Mouse (Mus musculus) lung, postnatal 4 days (tissue): ENCODE measurements around the gene Pax1.

Experiments used
- DNase-seq, 2 experiments: peaks; one replicate each; pipeline ENCODE4 v3.0.0; 2021

Gene Pax1

DNA sequence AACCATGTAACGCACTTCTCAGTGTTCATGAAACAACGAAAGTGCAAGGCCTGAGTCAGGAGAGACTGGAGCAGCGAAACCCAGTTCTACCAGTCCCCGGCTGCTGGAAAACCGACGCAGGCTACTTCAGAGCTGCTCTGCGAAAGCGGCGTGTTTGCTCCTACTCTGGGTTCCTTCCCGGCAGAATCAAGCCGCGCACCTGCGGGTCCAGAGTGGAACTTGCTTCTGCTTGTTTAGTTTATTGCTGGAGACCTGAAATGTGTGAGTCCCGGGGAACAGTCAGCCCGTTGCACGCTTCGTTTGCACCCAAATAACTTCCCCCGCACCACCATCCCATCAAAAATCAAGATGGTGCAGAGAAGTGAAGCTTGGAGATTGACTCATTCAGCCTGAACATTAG lies at the start of gene Pax1:
Gene Pax1 (plus strand): TSS at position 345 of the 400 bp plus-strand sequence.
- peak in 1 of 2 experiments; percentile 18 for DNase-seq

DNA sequence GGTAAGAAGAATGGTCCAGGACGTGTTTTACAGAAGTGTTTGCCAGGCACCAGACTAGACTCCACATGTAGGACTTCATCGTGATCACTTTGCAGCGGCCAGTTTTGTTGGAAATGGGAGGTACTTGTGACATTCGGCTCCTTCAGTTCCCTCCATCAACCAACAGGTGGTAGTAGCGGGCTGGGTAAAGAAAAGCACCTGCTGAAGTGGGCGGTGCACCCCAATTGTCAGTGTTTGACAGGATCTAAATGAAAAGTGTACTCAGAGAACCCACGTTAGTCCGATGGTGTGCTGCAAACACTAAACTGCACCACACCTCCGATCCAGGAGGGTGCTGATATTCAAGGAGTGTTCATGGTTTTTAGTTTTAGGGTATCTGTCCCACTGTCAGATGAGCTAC lies 40.7 kb upstream of the Pax1 start:
- no peak for DNase-seq

DNA sequence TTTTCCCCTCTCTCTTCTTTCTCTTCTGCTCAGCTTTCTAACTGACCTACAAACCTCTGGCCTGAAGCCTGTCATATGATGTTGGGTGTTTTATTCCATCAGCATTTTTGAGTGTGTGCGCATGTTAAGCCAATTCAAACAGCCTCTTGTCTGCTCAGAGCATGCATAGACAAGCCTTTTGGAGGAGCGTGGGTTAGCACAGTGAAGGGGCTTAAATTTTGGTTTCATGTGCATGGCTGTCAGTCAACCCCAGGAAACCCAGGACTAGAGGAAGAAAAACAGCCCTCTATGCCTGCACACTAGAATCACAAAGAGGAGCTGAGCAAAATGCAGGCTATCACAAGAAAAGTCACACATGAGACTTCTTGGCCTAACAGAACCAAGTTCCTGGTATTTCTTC lies 36.5 kb upstream of the Pax1 start:
- no peak for DNase-seq

DNA sequence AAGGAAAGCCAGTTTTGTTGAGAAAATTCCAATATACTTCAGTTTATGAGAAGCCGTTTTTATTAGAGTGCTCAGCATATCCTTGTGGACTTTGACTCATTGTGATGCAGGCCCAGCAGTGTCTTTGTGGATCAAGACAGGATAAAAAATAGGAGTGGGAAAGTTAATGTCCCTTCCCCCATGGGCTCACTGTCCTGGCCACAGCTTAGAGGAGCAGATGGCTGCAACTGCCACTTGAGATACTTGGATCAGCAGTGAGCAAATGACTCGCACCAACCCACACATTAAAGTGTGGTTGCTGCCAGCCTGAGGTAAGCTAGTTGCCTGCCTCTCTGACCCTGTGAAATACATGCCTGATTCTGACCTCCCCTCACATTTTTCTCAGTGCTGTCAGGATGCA lies 29.0 kb upstream of the Pax1 start:
- DNase-seq, result no peak

DNA sequence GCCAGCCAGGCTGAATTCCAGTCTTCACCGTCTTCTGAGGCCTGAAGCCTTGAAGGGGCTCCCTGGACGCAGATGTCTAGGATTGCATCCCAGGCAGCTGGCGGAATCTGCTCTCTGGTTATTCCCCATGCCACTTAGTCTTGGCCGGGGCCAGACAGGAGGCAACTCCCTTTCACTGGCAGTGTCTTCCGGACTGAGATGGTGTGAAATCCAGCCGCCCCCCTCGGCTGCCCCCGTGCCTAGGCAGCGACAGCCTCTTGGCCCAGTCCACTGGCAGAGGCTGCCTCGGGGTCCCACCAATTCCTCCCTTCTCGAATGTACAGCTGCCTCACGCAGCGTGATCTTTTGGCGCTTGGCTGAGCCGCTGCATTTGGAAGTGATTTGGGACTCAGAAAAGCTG lies 23.0 kb upstream of the Pax1 start:
- no peak for DNase-seq

DNA sequence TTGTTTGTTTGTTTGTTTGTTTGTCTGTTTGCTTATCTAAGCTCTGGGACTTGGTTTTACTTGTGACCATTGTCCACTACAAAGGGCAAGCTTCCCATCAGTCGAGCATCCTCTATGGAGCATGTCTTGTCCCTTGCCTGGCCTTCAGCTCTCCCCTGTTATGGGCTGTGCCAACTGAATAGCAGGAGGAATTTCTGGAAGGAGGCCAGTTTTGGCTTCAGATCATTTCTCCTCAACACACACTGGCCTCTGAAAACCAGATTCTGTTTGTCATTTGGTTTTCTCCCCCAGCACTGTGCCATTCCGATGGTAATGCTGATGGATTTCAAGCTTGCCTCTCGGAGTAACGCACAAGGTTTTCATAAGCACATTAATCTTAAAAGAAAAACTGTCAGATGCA lies 21.9 kb upstream of the Pax1 start:
- DNase-seq, result no peak

DNA sequence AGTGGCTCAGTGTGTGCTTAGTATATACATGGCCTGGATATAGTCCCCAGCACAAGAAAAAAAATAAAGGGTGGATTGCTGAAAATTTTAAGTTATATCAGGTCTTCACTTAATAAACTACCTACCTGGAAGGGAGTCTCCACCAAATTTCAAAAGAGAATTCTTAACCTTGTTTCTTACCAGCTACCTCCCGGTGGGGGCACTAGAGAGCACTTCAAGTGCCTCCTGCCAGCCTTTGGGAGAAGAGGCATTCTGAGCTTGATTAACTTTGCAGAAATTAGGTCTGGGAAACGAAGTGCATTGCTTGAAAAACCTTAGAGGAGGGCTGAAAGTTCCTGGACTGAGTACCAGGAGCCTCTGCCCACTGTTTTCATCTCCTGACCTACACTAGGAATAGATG lies 19.5 kb upstream of the Pax1 start:
- DNase-seq, result no peak

DNA sequence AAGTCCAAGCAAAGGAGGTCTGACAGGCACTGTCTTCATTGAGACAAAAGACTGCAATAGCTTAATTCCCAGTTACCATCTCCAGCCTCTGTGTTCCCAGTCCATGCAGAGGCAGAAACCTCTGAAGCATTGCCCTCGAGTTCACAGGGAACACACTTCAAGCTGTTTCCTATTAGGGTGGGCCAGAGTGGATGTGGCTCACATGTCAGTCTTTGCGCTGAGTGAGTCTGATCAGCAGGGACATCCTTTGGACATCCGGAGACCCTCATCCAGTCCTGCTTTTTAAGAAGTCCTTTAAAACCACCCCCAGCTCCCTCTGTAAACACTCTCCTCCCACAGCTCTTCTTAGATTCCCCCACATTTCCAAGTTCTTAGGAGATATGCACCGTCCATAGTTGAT lies 2.0 kb upstream of the Pax1 start:
- DNase-seq, result no peak

DNA sequence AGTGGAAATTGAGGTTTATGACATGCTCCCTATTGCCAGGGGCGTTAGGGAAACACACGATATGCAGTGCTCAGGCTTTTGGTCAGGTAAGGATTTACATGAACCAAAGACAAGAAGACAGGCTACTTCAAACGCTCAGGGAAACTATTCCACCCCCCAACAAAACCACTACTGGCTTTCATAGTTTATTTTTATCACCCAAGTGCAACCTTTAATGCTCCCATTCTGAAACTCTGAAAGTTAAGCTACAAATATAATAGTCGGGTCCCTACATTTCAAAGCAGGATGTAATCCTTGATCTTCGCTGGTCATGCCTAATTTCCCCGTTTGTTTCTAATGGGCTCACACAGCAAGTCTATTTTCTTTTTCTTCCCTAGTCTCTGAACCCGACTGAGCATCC lies 1.3 kb upstream of the Pax1 start:
- DNase-seq, result no peak

DNA sequence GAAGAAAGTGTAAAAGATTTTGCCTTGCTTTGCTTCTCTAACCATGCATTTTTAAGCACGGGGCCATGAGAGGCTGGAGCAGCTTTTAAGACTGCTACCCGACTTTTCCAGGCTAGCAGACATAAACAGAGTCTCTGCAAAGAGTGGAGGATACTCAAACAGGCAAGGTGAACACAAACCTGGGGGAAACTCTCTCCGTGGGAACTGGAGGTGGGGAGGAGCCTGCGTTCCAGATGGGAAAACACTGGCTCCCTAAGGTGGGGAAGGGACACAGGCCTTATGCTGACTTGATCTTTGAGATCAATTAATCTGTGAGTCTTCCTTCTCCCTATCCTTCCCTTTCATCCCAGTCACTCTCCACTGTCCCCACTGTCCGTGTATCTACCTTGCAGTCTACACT lies 869 bp upstream of the Pax1 start:
- no peak for DNase-seq

DNA sequence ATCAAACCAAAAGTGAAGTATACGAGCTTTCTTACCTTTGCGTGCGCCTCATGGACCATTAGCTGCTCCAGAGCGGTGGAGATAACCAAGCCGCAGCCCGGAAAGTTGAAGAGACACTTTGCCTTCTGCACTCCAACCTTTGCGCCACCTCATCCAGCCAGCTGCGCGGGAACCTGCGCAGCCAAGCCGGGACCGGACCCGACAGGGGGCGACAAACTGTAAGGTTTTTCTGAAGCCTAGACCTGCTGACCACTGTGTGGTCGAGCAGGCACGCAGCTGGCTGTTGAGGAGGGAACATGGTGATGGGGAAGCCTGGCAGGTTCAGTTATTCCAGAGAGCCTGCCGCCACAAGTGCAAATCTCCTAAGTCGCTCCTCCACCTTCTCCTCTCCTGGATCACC lies 591 bp downstream of the Pax1 start:
- DNase-seq, result peak; percentile 38 to 47

DNA sequence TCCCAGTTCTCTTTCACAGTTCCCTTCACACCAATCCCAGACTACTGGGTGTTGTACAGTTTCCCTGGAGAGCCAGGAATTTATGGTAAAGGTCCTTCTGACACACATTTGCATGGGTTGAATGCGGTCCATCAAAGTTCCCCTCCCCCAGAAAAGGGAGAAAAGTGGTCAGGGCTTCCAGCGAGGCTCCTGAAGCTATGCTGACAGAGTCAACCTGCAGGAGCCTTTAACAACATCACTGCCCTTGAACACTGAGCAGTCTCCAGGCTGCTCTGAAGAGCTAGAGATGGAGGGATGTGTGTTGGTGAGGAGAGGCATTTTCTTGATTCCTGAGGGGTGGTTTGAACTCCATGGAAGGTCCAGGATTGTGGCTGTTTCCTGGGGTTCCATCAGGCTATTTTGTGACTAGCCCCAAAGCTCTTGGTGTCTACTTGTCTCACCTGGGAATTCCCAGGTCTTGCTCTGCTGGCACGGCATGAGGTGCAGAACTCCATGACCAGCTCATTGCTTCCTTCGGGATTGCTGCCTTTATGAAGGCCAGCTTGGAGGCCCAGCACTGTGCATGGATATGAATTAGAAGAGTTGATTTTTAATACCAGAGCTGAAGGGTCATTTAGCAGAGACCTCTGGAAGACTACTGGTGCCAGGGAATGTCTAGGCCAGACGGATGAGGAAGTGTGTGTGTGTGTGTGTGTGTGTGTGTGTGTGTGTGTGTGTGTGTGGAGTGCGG lies 1.8 kb downstream of the Pax1 start:
- no peak for DNase-seq

DNA sequence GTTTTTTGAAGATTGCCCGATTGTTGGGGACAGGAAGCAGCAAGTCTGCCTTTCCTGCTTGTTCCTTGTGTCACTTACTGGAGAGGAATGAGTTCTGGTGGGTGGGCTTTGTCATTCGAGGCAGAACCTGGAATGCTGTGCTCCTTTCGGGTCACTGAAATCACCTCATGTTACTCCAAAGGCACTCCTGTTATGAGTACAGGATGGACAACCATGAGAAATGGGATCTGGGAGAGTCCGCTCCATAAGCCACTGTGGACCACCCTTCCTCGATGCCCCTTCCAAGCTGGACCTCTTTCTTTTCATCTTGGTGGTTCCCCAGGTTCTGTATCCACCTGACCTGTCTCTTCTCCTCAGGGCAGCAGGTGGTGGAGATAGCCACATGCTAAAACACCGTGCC lies 2.5 kb downstream of the Pax1 start:
- DNase-seq, result no peak

DNA sequence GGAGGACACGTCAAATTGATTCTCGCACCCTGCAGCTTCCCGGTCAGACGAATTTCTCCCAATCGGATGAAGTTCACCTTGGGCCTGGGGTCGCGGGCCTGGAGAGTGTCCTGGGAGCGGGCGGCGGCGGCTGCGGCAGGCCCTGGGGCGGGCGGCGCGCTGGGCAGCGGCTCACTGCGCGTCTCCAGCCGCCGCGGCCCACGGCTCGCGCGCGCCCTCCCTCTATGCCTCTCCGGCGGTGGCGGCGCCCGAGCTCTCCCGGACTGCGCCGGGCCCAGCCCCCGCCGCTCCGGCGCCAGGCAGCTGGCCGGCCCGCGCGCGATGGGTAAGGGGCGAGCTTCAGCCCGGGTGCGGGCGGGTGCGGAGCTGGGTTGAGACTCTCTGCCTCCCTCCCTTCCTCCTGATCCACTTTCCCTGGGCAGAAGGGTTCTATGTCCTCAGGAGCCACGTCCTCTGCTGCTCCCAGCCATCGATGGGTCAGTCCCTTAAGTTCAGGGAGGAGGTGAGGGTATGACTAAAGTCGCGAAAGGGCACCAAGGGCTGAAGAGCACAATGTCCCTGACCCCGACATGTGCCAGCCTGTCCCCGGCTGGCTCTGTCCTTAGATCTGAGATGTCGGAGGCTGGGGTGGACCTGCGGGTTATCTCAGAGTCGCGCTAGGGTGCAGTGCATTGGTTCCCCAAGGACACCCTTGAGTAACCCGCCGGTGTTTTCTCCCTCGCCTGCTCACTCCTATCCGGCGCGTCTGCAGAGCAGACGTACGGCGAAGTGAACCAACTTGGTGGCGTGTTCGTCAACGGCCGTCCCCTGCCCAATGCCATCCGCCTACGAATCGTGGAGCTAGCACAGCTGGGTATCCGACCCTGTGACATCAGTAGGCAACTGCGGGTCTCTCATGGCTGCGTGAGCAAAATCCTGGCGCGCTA lies 3.5 kb downstream of the Pax1 start:
- DNase-seq, result no peak

DNA sequence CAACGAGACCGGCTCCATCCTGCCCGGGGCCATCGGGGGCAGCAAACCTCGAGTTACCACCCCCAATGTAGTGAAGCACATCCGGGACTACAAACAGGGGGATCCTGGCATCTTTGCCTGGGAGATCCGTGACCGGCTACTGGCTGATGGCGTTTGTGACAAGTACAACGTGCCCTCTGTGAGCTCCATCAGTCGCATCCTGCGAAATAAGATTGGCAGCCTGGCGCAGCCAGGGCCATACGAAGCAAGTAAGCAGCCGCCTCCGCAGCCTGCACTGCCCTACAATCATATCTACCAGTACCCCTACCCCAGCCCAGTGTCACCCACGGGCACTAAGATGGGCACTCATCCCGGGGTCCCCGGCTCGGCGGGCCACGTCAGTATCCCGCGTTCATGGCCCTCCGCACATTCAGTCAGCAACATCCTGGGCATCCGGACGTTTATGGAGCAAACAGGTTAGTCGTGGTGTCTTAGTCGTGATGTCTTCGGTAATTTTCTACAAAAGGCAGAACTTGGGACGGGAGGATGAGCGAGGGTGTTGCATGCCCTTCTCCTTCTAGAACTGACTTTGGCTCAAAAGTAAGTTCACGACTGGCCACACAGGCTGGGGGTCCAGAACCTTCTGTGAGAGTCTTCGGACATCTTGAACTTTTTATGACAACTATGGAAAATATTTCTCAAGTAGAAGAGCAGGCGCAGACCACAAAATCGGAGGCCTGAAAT lies 4.3 kb downstream of the Pax1 start:
- DNase-seq, result no peak

DNA sequence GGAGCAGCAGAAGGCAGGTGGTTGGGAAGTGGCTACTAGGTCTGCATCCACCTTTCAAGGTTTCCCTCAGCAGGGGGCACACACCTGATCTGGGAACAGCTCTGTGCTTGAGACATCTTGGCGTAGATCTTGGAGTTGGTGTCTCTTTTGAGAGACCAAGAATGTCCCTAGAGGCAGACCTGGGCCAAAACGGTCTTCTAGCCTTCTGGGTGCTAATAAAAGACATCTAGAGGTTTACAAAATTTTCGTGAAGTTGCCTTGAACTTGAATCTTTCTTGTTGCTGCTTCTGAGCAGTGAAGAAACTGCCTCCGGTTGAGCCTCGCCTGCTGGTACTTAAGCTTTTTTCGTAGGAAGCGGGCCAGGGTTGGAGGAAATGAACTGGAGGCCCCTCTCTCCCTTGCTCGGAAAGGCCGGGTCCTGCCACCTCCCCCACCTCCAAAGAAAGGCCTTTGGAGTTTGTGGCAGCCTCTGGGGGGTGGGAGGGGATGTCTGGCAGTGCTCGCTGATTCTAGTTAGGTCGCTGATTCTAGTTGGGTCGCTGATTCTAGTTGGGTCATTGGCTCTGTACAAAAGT lies 5.6 kb downstream of the Pax1 start:
- DNase-seq, result no peak

DNA sequence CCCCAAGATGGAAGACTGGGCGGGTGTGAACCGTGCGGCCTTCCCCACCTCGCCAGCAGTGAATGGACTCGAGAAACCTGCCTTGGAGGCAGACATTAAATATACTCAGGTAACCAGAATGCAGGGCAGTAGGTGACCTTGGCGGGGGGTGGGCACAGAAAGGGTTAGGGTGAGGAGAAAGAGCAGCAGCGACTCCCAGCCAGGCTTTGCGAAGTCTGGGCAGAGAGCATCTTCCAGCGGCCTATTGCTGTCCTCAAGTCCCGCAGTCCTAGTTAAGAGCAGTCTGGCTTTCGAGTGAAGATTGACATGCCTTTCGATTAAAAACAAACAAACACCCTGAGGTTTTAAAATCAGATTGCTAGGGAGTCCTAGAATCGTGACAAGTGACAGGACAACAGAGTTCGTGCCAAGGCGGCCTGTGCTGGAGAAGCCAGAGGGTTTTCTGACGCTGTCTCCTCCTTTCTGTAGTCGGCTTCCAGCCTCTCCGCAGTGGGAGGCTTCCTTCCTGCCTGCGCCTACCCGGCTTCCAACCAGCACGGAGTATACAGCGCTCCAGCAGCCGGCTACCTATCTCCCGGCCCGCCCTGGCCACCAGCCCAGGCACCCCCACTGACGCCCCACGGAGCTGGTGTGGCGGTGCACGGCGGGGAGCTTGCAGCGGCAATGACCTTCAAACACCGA lies 6.3 kb downstream of the Pax1 start:
- DNase-seq, result peak in 1 of 2 experiments; percentile 21

DNA sequence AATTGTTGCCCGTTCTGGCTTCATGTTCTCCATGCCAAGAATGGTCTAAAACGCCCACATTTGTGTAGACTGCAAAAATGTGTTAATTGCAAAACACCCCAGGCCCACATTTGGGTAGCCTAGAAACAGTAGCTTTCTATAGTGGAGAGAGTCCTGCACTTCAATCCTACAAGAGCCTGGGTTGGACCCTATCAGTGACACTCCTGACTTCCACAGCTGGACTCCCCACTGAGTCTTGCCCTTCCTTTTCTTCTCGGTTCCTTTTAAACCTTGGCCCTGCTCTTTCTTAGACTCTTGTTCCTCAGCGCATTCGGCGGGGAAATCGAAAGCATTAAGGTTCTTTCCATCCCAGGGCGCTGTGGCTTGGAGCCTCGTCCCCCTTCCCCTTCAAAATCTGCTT lies 7.8 kb downstream of the Pax1 start:
- no peak for DNase-seq

DNA sequence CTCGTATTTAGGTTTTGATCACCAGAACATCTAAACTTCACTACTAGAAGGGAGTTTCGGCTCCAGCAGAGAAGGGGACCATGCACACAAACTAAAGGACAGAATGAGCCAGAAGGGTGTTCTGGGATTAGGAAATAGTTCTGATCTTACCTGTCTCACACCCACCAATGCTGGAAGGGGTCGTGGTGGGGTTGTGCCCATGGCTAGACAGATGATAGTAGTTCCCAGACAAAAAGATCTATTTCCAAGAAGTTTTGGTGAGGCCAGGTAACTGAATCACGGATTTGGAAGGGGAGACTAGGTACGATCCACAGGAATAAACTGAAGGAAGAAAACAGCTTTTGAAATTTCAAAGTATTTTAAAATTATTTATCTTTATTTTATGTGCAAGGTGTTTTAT lies 8.4 kb downstream of the Pax1 start:
- DNase-seq, result no peak

DNA sequence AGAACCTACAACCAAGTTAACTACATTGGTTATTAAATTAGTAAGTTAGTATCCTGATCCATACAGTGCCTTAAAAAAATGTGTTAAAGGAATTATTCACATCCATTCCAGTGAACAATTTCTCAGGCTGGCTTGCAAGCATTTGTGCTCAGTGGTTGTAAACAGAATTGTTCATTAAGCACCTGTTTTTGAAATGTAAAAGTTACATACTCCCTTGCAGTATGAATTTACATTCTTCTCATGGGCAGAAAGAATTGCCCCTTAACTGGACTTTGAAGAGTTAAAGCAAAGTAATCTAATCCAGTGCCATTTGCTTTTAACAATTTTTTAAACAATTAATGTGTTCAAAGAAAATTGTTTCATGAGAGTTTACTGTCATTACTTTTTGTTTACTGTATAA lies 9.6 kb downstream of the Pax1 start:
- DNase-seq, result no peak

DNA sequence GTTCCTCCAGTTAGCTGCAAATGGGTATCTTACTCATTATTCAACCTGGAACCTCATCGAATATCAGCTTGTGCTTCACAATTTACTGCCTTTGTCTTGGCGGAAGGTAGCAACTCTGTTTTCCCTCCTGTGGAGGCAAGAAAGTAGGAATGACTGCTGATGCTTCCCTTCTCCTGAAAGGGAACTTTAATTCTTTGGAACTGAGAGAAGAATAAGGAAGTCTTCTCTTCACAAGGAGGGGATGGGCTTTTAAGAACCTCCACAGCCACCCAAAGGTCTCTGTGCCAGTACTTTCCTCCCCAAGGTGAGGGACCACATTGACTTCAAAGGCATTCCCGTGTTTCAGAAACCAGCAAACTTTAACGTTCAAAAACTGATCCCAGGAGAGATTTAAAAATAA lies 10.1 kb downstream of the Pax1 start:
- DNase-seq, result no peak

DNA sequence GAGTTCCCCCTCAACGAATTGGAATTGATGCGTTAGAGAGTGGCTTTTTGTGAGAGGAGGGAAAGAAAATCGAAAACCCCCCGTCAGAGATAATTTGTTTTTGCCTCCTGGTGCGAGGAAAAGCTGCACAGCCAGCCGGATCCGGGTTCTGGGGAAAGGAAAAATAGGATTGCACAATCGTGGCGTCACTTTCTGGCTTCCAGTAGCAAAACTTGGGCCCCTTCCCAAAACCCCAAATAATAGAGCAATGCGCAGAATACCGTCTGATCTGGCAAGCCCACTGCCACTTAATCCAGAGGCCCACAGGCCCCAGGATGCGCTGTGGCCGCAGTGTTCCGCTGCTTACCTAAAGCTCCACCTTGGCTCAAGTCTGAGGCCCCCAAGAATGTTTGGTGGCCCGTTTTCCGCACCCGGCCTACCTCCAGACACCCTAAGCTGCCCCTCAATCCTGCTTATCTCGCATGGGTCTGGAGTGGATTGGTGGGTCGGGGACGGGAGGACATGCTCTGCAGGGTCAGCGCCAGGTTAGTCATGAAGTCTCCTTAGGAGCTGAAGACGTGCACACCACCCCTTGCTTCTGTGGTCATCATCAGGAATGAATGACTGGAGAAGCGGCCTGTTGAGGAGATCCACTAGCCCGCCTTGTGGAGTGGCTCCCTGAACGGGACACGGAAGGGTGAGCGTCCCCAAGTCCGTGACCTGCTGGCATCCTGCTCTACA lies 11.4 kb downstream of the Pax1 start:
- no peak for DNase-seq
